Mouse (Mus musculus) heart, adult 2 months (tissue): ENCODE results near the gene Gm49342. TPM values are rescaled to one million over a fixed set of nuclear protein-coding genes. Genes with fewer than 3 reads are reported as not detected.

Experiments
- DNase-seq, 2 experiments: peaks; one replicate each; pipeline ENCODE4 v3.0.0; 2021
- H3K27ac ChIP-seq: fragments of 200-600 bp; 2 replicates; pipeline ENCODE4 v1.8.1; 2022
- H3K27me3 ChIP-seq: fragments of 200-500 bp; 2 replicates; pipeline ENCODE4 v1.6.1; 2012; ENCODE audit warnings: mild to moderate bottlenecking, low read length, inconsistent platforms, mixed read lengths; ENCODE audit not compliant: control insufficient read depth, insufficient read depth
- H3K36me3 ChIP-seq: fragments of 200-500 bp; 2 replicates; pipeline ENCODE4 v1.6.1; 2012; ENCODE audit warnings: low read length, inconsistent platforms; ENCODE audit not compliant: control insufficient read depth, insufficient read depth
- H3K4me1 ChIP-seq: fragments of 200-500 bp; 2 replicates; pipeline ENCODE4 v1.6.1; 2011; ENCODE audit warnings: low read length; ENCODE audit not compliant: control insufficient read depth, insufficient read depth
- H3K4me3 ChIP-seq: fragments of 200-600 bp; 2 replicates; pipeline ENCODE4 v1.8.1; 2022
- H3K79me2 ChIP-seq: fragments of 200-500 bp; replicated peaks from 2 replicates; pipeline ENCODE4 v1.6.1; 2012; ENCODE audit warnings: mild to moderate bottlenecking, inconsistent platforms, low read length, moderate library complexity, mixed read lengths; ENCODE audit not compliant: control insufficient read depth, insufficient read depth
- H3K9ac ChIP-seq: fragments of 200-500 bp; 2 replicates; pipeline ENCODE4 v1.6.1; 2012; ENCODE audit warnings: low read depth, mild to moderate bottlenecking, control low read depth, inconsistent platforms, low read length, mixed read lengths
- CTCF ChIP-seq: fragments of 200-600 bp; IDR thresholded peaks from 2 replicates; pipeline ENCODE4 v1.8.1; 2022; ENCODE audit warnings: antibody characterized with exemption, mild to moderate bottlenecking, moderate library complexity
- EP300 ChIP-seq: fragments of 200-500 bp; IDR thresholded peaks from 2 replicates; pipeline ENCODE4 v1.6.1; 2011; ENCODE audit warnings: low read depth, low read length, control low read depth; ENCODE audit not compliant: insufficient read depth
- POLR2A ChIP-seq: fragments of 200-500 bp; IDR thresholded peaks from 2 replicates; pipeline ENCODE4 v1.6.1; 2011; ENCODE audit warnings: mild to moderate bottlenecking, low read depth, low read length, control low read depth; ENCODE audit not compliant: insufficient read depth
- WGBS: fragments of 180-500 bp; shearing (Covaris S2); methylation state at CpG from one replicate; pipeline ENCODE4 v1.1.7; 2018; 5-methylcytosine and 5-hydroxymethylcytosine counted together
- intact Hi-C: fragments of 180-260 bp; cut with DNase I; formaldehyde crosslinking; loops from one replicate; pipeline ENCODE4 v1.15.1; 2025
- polyA plus RNA-seq: library from polyadenylated mRNA; depleted of rRNA; stranded (reverse); fragments of >200 nt; gene quantifications from 2 replicates; pipeline ENCODE4 v1.2.3, GENCODE M21; 2012
- total RNA-seq, 2 experiments: library from RNA; stranded (reverse); gene quantifications; 2 replicates each; pipeline ENCODE4 v1.2.3; 2021

Gene Gm49342
- total and polyA plus RNA-seq, 3 experiments: 11.3 to 13.4 (median 12.1) TPM

GRCm38 (mm10) chr14:50981837-50982236 lies 37.5 kb downstream of the Gm49342 start:
- Histone ChIP-seq H3K27me3 (no peaks in the 10 kb centered on the region), H3K36me3 (peaks cover 3% of the 10 kb centered on the region), H3K4me1 (peaks cover 12% of the 10 kb centered on the region), H3K4me3 (no peak overlapping the region), H3K27ac (peak overlapping the region; percentile 75), H3K79me2 (no peaks in the 10 kb centered on the region), H3K9ac (no peak overlapping the region)
- 31% methylated on average over 5 of the region's 5 CpGs for WGBS
- intact Hi-C loops: loop anchor here (2.0 kb wide), 1 partner anchor 15 kb away; no protein-coding TSS in a partner anchor
- 0 out of 2 replicates have a peak, but pooled peaks have one; percentile 21 for TF ChIP-seq POLR2A
- TF ChIP-seq EP300: no peak
- DNase-seq: peak in 1 of 2 experiments; percentile 35

GRCm38 (mm10) chr14:50987668-50988067 lies 43.4 kb downstream of the Gm49342 start:
- H3K27me3 ChIP-seq: no peaks in the 10 kb centered on the region
- WGBS: 46% methylated on average over 2 of the region's 2 CpGs
- intact Hi-C loops: no loop called here
- peak; percentile 40 to 42 for DNase-seq
- TF ChIP-seq CTCF (no peak), EP300 (peak; percentile 95), POLR2A (peak; percentile 11; the same call in 1 of the 2 replicates)
- no peak overlapping the region for H3K4me3 ChIP-seq
- H3K36me3 ChIP-seq: peaks cover 5% of the 10 kb centered on the region
- H3K27ac ChIP-seq: peak overlapping the region; percentile 51
- peaks cover 8% of the 10 kb centered on the region for H3K4me1 ChIP-seq
- no peak overlapping the region for H3K9ac ChIP-seq
- no peaks in the 10 kb centered on the region for H3K79me2 ChIP-seq

GRCm38 (mm10) chr14:50991037-50991436 lies 46.7 kb downstream of the Gm49342 start:
- Histone ChIP-seq H3K4me3 (no peak overlapping the region), H3K27ac (peak overlapping the region; percentile 26; the same call in 1 of the 2 replicates), H3K79me2 (no peaks in the 10 kb centered on the region), H3K9ac (no peak overlapping the region), H3K27me3 (no peaks in the 10 kb centered on the region), H3K36me3 (peaks cover 8% of the 10 kb centered on the region), H3K4me1 (peaks cover 9% of the 10 kb centered on the region)
- intact Hi-C loops: no loop called here
- no peak for DNase-seq
- 73% methylated on average over 3 of the region's 3 CpGs for whole genome bisulfite sequencing
- TF ChIP-seq POLR2A (no peak), EP300 (no peak), CTCF (no peak)

- H3K36me3 ChIP-seq: peaks cover 11% of the 10 kb centered on the region
- intact Hi-C loops: loop anchor here (2.0 kb wide), 1 partner anchor 14 kb away; no protein-coding TSS in a partner anchor
- peaks cover 13% of the 10 kb centered on the region for H3K4me1 ChIP-seq
- H3K4me3 ChIP-seq: no peak overlapping the region
- 31% methylated on average over 3 of the region's 3 CpGs for WGBS
- H3K79me2 ChIP-seq: no peaks in the 10 kb centered on the region
- H3K27me3 ChIP-seq: no peaks in the 10 kb centered on the region
- H3K9ac ChIP-seq: no peak overlapping the region
- DNase-seq: no peak
- H3K27ac ChIP-seq: peak overlapping the region; percentile 82
- TF ChIP-seq EP300 (no peak), POLR2A (no peak), CTCF (no peak)
Measured at GRCm38 (mm10) chr14:50997088-50997487, 52.8 kb downstream of the Gm49342 start.

GRCm38 (mm10) chr14:50997999-50998666 lies 53.8 kb downstream of the Gm49342 start:
- H3K79me2 ChIP-seq: no peaks in the 10 kb centered on the region
- H3K9ac ChIP-seq: no peak overlapping the region
- 0 out of 2 replicates have a peak, but pooled peaks have one; percentile 18 for TF ChIP-seq POLR2A
- no peak for TF ChIP-seq EP300
- DNase-seq: peak in 1 of 2 experiments; percentile 25
- H3K27me3 ChIP-seq: no peaks in the 10 kb centered on the region
- peaks cover 11% of the 10 kb centered on the region for H3K36me3 ChIP-seq
- no peak overlapping the region for H3K4me3 ChIP-seq
- peak overlapping the region; percentile 82 for H3K27ac ChIP-seq
- intact Hi-C loops: loop anchor here (1.0 to 2.0 kb wide), 3 partner anchors 10 to 67 kb away; partner anchors contain the start of gene Pnp
- 42% methylated on average over 2 of the region's 2 CpGs for WGBS
- H3K4me1 ChIP-seq: peaks cover 13% of the 10 kb centered on the region
